Mouse (Mus musculus): ENCODE measurements around the gene Lgalsl. TPM values are rescaled to one million over a fixed set of nuclear protein-coding genes. Genes with fewer than 3 reads are reported as not detected.

Lgalsl gene
- total and polyA plus RNA-seq, 2 experiments from 2014 or later, result 80.0 TPM

DNA sequence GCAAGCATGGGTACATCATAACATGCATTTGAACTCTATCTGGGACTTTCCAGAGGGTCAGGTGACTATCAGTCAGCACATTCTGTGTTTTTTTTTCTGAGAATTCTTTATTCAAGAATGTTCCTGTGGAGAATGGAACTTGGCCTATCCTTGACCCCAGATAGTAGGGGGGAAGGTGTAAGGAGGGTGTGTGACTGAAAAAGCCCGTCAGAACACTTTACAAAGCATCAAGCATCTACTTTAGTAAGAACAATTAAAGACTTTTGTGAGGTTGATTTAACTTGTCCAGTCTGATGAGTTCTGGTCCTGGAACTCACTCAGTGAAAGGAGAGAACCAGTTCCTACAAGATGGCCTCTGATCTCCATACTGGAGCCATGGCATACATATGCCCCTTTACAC, 45.7 kb downstream of the Lgalsl start:
- no peaks in the 10 kb centered on the region for H3K27me3 ChIP-seq (ENCODE audit: insufficient read depth, low read length)
- no peak overlapping the region for H3K4me3 ChIP-seq (ENCODE audit: low read length)
- no peak overlapping the region for H3K4me2 ChIP-seq (ENCODE audit: low read depth, low read length)
- no peak overlapping the region for H3K9ac ChIP-seq (replicated peaks; ENCODE audit: low read length)
- no peaks in the 10 kb centered on the region for H3K36me3 ChIP-seq (ENCODE audit: insufficient read depth, low read length)
- no peaks in the 10 kb centered on the region for H3K9me3 ChIP-seq (ENCODE audit: low read length)
- H3K27ac ChIP-seq, result no peak overlapping the region
- TF ChIP-seq CTCF (IDR thresholded peaks at IDR 0.05; ENCODE audit: low read depth), result no peak
- DNase-seq (ENCODE audit: low spot score) (no peak), ATAC-seq (no peak)
- 68% methylated on average over 1 of the region's 1 CpGs for WGBS
- H3K4me1 ChIP-seq (ENCODE audit: insufficient read depth, low read length), result no peaks in the 10 kb centered on the region

DNA sequence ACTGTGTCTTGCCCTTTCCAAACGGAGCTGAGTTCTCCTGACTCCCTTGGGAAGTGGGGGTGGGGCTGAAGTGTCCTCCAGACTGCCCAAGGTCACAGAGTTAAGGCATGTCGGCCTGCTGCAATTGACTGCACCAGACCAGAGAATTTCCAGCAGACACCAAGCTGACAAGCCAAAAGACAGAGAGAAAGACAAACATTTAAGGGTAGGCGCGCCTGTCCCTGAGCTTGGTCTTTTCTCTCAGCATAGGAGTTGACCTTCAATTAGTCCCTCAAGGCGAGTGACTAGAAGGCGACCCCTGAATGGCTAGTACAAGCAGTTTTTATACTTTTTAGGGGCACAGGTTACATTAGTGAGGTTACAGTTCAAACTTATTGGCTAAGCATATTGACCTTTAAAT, 46.1 kb downstream of the Lgalsl start:
- no peak for DNase-seq (ENCODE audit: low spot score)
- ATAC-seq, result no peak
- Histone ChIP-seq H3K27me3 (ENCODE audit: insufficient read depth, low read length) (no peaks in the 10 kb centered on the region), H3K27ac (no peak overlapping the region), H3K4me2 (ENCODE audit: low read depth, low read length) (no peak overlapping the region), H3K9ac (replicated peaks; ENCODE audit: low read length) (no peak overlapping the region), H3K9me3 (ENCODE audit: low read length) (no peaks in the 10 kb centered on the region), H3K36me3 (ENCODE audit: insufficient read depth, low read length) (no peaks in the 10 kb centered on the region), H3K4me3 (ENCODE audit: low read length) (no peak overlapping the region), H3K4me1 (ENCODE audit: insufficient read depth, low read length) (no peaks in the 10 kb centered on the region)
- TF ChIP-seq CTCF (IDR thresholded peaks at IDR 0.05; ENCODE audit: low read depth), result no peak
- 90% methylated on average over 6 of the region's 6 CpGs for WGBS

GRCm38 (mm10) chr11:20783467-20783866, 47.4 kb downstream of the Lgalsl start:
- Histone ChIP-seq H3K27ac (no peak overlapping the region), H3K9ac (replicated peaks; ENCODE audit: low read length) (no peak overlapping the region), H3K4me3 (ENCODE audit: low read length) (no peak overlapping the region), H3K27me3 (ENCODE audit: insufficient read depth, low read length) (no peaks in the 10 kb centered on the region), H3K9me3 (ENCODE audit: low read length) (no peaks in the 10 kb centered on the region), H3K36me3 (ENCODE audit: insufficient read depth, low read length) (no peaks in the 10 kb centered on the region), H3K4me1 (ENCODE audit: insufficient read depth, low read length) (no peaks in the 10 kb centered on the region), H3K4me2 (ENCODE audit: low read depth, low read length) (no peak overlapping the region)
- TF ChIP-seq CTCF (IDR thresholded peaks at IDR 0.05; ENCODE audit: low read depth), result no peak
- no peak for ATAC-seq
- WGBS, result 90% methylated on average over 1 of the region's 1 CpGs
- no peak for DNase-seq (ENCODE audit: low spot score)

GRCm38 (mm10) chr11:20782620-20783019, 48.2 kb downstream of the Lgalsl start:
- 62% methylated on average over 2 of the region's 2 CpGs for WGBS
- Histone ChIP-seq H3K9me3 (ENCODE audit: low read length) (no peaks in the 10 kb centered on the region), H3K4me3 (ENCODE audit: low read length) (no peak overlapping the region), H3K27me3 (ENCODE audit: insufficient read depth, low read length) (no peaks in the 10 kb centered on the region), H3K4me2 (ENCODE audit: low read depth, low read length) (no peak overlapping the region), H3K4me1 (ENCODE audit: insufficient read depth, low read length) (no peaks in the 10 kb centered on the region), H3K36me3 (ENCODE audit: insufficient read depth, low read length) (no peaks in the 10 kb centered on the region), H3K9ac (replicated peaks; ENCODE audit: low read length) (no peak overlapping the region), H3K27ac (no peak overlapping the region)
- ATAC-seq (no peak), DNase-seq (ENCODE audit: low spot score) (no peak)
- no peak for TF ChIP-seq CTCF (IDR thresholded peaks at IDR 0.05; ENCODE audit: low read depth)

DNA sequence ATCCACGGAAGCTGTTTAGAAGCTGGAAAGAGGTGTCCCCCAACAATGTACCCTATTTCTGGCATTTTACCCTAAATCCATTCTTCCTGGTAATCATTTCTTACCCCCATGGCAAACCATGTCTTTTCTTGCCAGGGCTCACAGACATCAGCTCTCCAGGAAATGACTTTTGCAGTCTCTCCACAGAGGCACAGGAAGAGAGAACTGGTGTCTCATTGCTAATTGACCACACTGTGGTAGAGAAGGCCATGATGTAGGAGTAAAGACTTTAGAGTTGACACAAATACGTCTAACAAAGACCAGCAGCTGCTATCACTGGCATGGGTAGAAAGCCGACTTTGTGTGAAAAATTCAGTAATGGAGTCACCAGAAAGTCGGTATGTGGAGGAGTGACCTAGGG, 50.5 kb downstream of the Lgalsl start:
- H3K9me3 ChIP-seq (ENCODE audit: low read length), result no peaks in the 10 kb centered on the region
- H3K36me3 ChIP-seq (ENCODE audit: insufficient read depth, low read length), result no peaks in the 10 kb centered on the region
- no peaks in the 10 kb centered on the region for H3K27me3 ChIP-seq (ENCODE audit: insufficient read depth, low read length)
- DNase-seq (ENCODE audit: low spot score) (no peak), ATAC-seq (no peak)
- 91% methylated on average over 4 of the region's 4 CpGs for WGBS
- H3K4me3 ChIP-seq (ENCODE audit: low read length), result no peak overlapping the region
- H3K4me2 ChIP-seq (ENCODE audit: low read depth, low read length), result no peak overlapping the region
- H3K27ac ChIP-seq, result no peak overlapping the region
- no peaks in the 10 kb centered on the region for H3K4me1 ChIP-seq (ENCODE audit: insufficient read depth, low read length)
- TF ChIP-seq CTCF (IDR thresholded peaks at IDR 0.05; ENCODE audit: low read depth), result no peak
- no peak overlapping the region for H3K9ac ChIP-seq (replicated peaks; ENCODE audit: low read length)

DNA sequence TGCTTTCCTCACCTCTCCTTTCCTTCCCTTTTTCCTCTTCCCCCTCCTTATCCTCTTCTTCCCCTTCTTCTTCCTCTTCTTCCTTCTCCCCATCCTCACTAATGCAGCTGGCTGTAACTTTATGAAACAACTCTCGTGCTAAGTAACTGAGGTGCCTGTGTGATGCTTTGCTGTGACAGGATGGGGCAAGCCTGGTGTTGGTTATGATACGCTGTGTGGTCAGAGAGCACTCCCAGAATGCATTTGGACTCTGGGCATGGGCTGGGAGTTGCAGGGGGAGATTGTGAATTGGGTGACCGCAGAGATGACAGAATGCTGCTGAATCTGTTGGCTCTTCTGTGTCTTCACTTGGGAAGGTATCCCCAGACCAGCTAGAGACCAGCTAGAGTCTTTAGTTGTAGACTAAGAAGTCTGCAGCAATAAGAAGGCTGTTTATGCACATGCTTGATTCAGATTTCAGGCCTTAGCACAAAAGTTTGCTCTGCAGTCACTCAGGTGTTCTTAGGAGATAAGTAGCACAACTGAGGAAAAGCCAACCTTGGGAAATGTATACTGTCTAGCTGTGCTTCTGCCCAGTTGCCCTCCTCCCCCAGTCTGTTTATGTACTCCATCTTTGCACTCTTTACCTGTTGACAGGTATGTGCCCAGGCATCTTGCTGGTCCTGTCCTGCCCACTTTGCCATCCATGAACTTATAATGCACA, 51.8 kb downstream of the Lgalsl start:
- TF ChIP-seq CTCF (IDR thresholded peaks at IDR 0.05; ENCODE audit: low read depth), result no peak
- 90% methylated on average over 3 of the region's 3 CpGs for WGBS
- no peak overlapping the region for H3K9ac ChIP-seq (replicated peaks; ENCODE audit: low read length)
- H3K9me3 ChIP-seq (ENCODE audit: low read length), result no peaks in the 10 kb centered on the region
- no peak overlapping the region for H3K27ac ChIP-seq
- H3K36me3 ChIP-seq (ENCODE audit: insufficient read depth, low read length), result no peaks in the 10 kb centered on the region
- H3K4me1 ChIP-seq (ENCODE audit: insufficient read depth, low read length), result no peaks in the 10 kb centered on the region
- no peak overlapping the region for H3K4me3 ChIP-seq (ENCODE audit: low read length)
- H3K4me2 ChIP-seq (ENCODE audit: low read depth, low read length), result no peak overlapping the region
- H3K27me3 ChIP-seq (ENCODE audit: insufficient read depth, low read length), result no peaks in the 10 kb centered on the region
- DNase-seq (ENCODE audit: low spot score) (no peak), ATAC-seq (no peak)

GRCm38 (mm10) chr11:20778298-20778697, 52.6 kb downstream of the Lgalsl start:
- Histone ChIP-seq H3K9me3 (ENCODE audit: low read length) (no peaks in the 10 kb centered on the region), H3K9ac (replicated peaks; ENCODE audit: low read length) (no peak overlapping the region), H3K36me3 (ENCODE audit: insufficient read depth, low read length) (no peaks in the 10 kb centered on the region), H3K4me2 (ENCODE audit: low read depth, low read length) (no peak overlapping the region), H3K4me3 (ENCODE audit: low read length) (no peak overlapping the region), H3K27ac (no peak overlapping the region), H3K27me3 (ENCODE audit: insufficient read depth, low read length) (no peaks in the 10 kb centered on the region), H3K4me1 (ENCODE audit: insufficient read depth, low read length) (no peaks in the 10 kb centered on the region)
- TF ChIP-seq CTCF (IDR thresholded peaks at IDR 0.05; ENCODE audit: low read depth), result no peak
- 82% methylated on average over 1 of the region's 1 CpGs for WGBS
- ATAC-seq (no peak), DNase-seq (ENCODE audit: low spot score) (no peak)
